Mouse (Mus musculus): Measurements from ENCODE around the gene Daxx. TPM values are rescaled to one million over a fixed set of nuclear protein-coding genes. Genes with fewer than 3 reads are reported as not detected.

Daxx gene
- total RNA-seq, 4 experiments from 2014 or later: 14.1 to 18.5 (median 16.1) TPM

DNA sequence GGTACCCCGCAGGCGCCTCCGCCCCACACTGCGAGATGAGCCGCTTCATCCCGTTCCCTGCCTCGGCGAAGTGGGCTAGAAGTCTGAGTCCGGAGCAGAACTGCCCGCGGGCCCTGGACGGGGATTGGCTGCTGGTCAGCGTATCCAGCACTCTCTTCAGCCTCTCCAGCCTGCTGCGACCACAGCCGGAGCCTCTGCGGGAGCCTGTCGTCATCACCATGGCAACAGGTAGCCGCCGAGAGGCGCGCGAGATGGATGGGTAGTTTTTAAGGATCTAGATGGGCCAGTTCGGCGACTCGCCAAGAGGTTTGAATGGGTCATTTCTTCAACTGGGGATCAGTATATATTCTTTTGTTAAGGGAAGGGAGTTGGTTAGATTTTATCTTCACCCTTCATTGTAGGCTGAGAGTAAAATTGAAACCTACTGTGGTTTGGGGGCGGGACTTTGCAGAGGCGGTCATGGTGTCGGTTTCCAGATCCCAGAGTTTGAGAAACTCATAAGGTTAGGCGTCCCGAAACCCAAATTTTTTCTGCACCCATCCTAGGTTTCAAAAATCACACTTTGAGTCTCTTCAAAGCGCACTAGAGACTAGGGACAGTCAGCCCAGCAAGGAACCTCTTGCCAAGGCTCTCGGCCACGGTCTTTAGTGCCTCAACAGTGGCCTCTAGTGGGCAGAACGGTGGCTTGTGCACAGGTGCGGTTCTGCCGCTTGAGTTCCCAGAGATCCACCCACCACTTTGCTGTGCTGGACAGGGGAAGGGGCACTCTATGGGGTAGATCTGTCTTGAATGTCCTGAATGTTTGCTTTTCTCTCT lies 11.3 kb downstream of the Daxx start:
- DNase-seq (ENCODE audit: low spot score in 2 of 2): peak; percentile 72 to 73

- DNase-seq (ENCODE audit: low spot score in 2 of 2): no peak
Observed at GRCm38 (mm10) chr17:33921361-33921760, 12.1 kb downstream of the Daxx start.

- no peak for DNase-seq (ENCODE audit: low spot score in 2 of 2)
Observed at GRCm38 (mm10) chr17:33924577-33925283, 15.5 kb downstream of the Daxx start.

DNA sequence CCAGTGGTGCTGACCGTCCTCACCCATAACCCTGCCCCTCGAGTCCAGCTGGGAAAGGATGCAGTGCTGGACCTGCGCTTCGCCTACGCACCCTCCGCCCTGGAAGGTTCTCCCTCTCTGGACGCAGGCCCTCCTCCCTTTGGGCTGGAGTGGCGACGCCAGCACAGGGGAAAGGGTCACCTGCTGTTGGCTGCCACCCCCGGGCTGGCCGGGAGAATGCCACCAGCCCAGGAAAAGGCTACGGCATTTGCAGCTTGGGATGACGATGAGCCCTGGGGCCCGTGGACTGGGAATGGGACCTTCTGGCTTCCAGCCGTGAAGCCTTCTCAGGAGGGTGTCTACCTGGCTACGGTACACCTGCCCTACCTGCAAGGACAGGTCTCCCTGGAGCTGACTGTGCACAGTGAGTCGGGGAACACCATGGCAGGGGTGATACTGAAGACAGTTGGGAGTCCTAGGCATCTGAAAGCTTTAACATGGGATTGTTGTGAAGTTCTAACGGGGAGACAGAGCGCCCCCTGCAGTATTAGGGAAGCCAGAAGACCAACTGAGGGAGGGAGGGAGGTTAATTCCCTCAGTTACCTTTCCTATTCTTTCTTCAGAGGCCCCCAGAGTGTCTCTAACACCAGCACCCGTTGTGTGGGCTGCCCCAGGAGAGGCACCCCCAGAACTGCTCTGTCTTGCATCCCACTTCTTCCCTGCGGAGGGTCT lies 16.3 kb downstream of the Daxx start:
- no peak for DNase-seq (ENCODE audit: low spot score in 2 of 2)

GRCm38 (mm10) chr17:33926207-33926932 lies 17.2 kb downstream of the Daxx start:
- no peak for DNase-seq (ENCODE audit: low spot score in 2 of 2)

- no peak for DNase-seq (ENCODE audit: low spot score in 2 of 2)
Observed at GRCm38 (mm10) chr17:33928251-33928947, 19.2 kb downstream of the Daxx start.

DNA sequence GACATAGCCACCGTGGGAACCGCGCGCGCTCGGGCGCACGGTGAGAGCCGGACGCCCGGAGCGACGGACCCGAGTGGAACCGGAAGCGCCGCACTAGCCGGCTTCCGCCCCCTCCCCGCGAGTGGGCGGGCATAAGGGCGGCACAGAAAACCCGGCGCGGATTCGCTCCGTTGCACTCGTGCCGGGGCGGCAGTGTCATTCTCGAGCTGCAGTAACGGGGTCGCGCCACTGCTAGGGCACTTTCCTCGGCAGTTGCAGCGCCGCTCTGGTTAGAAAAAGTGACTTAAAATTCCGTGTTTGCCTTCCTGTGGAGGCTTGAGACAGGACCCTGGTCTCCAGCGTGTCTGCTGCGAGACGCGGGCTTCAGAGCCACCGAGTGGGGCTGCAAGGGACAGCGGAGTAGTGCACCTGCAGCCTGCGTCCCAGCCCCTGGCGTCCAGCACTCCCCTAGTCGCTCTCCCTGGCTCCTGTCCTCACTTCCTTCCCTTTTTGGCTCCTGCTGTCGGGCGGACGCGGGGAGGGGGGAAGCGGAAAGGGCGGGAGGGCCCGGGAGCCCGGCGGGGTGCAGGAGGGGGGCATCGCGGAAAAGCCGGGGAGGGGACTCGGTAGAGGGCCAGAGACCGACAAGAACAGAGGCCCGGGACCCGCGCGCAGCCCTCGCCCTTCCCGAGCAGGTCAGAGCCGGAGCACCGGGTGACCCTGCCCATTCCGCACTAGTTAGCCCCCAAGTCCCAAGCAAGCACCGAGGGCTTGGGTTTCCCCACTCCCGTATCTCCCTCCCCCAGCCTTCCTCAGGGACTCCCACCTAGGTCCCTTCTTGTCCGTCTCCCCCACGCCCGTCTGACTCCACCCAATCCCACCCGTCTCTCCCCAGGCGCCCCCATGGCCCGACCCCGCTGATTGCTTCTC lies 20.4 kb downstream of the Daxx start, which contains the start of gene Rgl2:
Rgl2 (plus strand) TSS at position 173 of the 909 bp plus-strand sequence.
- peak; percentile 83 to 85 for DNase-seq (ENCODE audit: low spot score in 2 of 2)

- no peak for DNase-seq (ENCODE audit: low spot score in 2 of 2)
Observed at GRCm38 (mm10) chr17:33930280-33931158, 21.3 kb downstream of the Daxx start.

GRCm38 (mm10) chr17:33931159-33931866 lies 22.1 kb downstream of the Daxx start:
- no peak for DNase-seq (ENCODE audit: low spot score in 2 of 2)

- DNase-seq (ENCODE audit: low spot score in 2 of 2): no peak
Observed at GRCm38 (mm10) chr17:33931947-33932346, 22.7 kb downstream of the Daxx start.

DNA sequence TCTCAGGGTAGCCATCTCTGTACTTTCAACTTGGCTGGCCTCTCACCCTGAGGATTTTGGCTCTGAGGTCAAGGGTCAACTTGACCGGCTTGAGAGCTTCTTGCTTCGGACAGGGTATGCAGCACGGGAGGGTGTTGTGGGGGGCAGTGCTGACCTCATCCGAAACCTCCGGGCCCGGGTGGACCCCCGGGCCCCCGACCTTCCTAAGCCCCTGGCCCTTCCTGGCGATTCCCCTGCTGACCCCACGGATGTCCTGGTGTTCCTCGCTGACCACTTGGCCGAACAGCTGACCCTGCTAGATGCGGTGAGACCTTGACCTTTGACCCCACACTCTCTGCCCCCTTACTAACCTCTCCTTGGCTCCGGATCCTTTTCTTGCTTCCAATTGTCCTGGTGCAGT lies 23.2 kb downstream of the Daxx start:
- DNase-seq (ENCODE audit: low spot score in 2 of 2): no peak

GRCm38 (mm10) chr17:33932970-33933369 lies 23.8 kb downstream of the Daxx start:
- no peak for DNase-seq (ENCODE audit: low spot score in 2 of 2)

- no peak for DNase-seq (ENCODE audit: low spot score in 2 of 2)
Observed at GRCm38 (mm10) chr17:33935422-33936055, 26.3 kb downstream of the Daxx start.

DNA sequence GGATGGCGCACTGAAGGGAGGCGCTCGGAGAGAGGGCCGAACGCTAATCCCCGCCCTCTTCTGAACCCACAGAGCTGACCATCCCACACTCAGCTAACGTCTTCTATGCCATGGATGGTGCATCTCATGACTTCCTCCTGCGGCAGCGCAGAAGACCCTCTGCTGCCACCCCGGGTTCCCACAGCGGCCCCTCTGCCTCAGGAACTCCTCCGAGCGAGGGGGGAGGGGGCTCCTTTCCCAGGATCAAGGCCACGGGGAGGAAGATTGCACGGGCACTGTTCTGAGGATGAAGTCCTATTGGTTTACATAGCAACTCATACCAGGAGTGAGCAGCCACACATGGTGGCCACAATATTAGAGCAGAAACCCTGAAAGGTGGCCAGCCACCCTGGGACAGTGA lies 27.8 kb downstream of the Daxx start:
- no peak for DNase-seq (ENCODE audit: low spot score in 2 of 2)

GRCm38 (mm10) chr17:33938783-33939182 lies 29.6 kb downstream of the Daxx start:
- no peak for DNase-seq (ENCODE audit: low spot score in 2 of 2)

DNA sequence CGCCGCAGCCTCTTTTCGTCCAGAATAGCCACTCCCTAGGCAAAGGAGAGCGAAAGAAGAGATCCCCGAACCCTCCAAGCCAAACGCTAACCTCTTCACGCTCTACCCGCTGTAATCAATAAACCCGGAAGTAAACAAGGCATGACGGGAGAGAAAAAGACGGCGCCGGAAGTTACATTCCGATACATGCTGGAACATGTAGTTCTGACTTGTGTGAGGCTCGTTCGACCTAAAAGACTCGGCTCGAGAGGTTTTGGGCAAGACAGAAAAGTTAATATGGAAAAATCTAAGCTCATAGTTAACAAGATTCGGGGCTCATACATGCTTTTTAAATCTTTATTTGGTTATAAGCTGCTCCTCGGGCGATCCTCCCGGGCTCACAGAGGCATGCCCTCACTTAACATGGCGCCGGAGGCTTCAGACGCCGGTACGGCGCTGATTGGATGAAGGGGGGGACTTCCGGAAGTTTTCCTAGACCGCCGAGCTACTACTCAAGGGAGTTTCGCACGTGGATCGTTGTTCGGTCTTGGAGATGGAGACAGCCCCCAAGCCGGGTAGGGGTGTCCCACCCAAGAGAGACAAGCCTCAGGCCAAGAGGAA lies 31.1 kb downstream of the Daxx start, which contains the start of the genes Pfdn6 and Wdr46:
Pfdn6 (minus strand) TSS at position 138 of the 600 bp plus-strand sequence.
Wdr46 (plus strand) TSS at position 455 of the 600 bp plus-strand sequence.
- peak; percentile 54 to 73 for DNase-seq (ENCODE audit: low spot score in 2 of 2)

DNA sequence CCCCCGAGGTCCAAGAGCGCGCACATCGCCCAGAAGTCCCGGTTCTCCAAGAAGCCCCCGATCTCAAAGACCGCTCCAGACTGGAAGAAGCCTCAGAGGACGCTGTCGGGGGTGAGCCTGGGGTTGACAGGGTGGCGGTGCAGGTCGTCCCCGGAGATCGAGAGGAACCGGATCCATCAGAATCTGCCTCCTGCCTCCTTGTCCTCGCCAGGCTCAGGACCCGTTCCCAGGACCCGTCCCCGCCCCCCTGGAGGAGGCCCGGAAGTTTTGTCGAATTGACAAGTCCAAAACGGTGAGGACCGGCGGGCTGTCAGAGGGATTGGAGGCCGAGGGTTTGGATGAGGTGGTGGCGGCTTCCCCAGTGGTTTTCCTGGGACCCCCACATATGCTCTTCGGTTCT lies 31.8 kb downstream of the Daxx start:
- no peak for DNase-seq (ENCODE audit: low spot score in 2 of 2)

Data from gastrocnemius, adult 8-10 months (tissue).